Mouse (Mus musculus) MEL (cell line): ENCODE data around the gene Bcl2l1.

Source experiments
- CTCF ChIP-seq, 3 experiments: IDR thresholded peaks in 2 of 3; conservative IDR thresholded peaks in 1 of 3; 2 replicates each; pipeline ENCODE4 v1.5.1; 2011 to 2012; ENCODE audit warnings: low read length in 3 of 3, low read depth in 2 of 3, mild to moderate bottlenecking in 2 of 3, improper control_type of control experiment in 1 of 3, inconsistent platforms in 1 of 3, mixed read lengths in 1 of 3, moderate library complexity in 1 of 3; ENCODE audit not compliant: control insufficient read depth in 1 of 3, insufficient read depth in 1 of 3, poor library complexity in 1 of 3, severe bottlenecking in 1 of 3
- ELF1 ChIP-seq: IDR thresholded peaks from 2 replicates; pipeline ENCODE4 v1.6.1; 2014; ENCODE audit warnings: low read depth, mild to moderate bottlenecking, inconsistent platforms, low read length, improper control_type of control experiment, moderate library complexity
- EP300 ChIP-seq, 2 experiments: IDR thresholded peaks; 2 replicates each; pipeline ENCODE4 v1.6.1; 2011; ENCODE audit warnings: improper control_type of control experiment in 2 of 2, low read length in 2 of 2, low read depth in 1 of 2, mild to moderate bottlenecking in 1 of 2
- KAT2A ChIP-seq: conservative IDR thresholded peaks from 2 replicates; pipeline ENCODE4 v1.6.1; 2012; ENCODE audit warnings: low read depth, low read length, improper control_type of control experiment, inconsistent platforms
- MAX ChIP-seq: IDR thresholded peaks from 2 replicates; pipeline ENCODE4 v1.6.1; 2011; ENCODE audit warnings: low read length, improper control_type of control experiment
- MEF2A ChIP-seq: IDR thresholded peaks from 2 replicates; pipeline ENCODE4 v1.6.1; 2014; ENCODE audit warnings: low read depth, mild to moderate bottlenecking, inconsistent platforms, low read length, improper control_type of control experiment; ENCODE audit not compliant: poor library complexity, insufficient replicate concordance, severe bottlenecking; ENCODE audit errors: extremely low read depth
- MYB ChIP-seq: IDR thresholded peaks from 2 replicates; pipeline ENCODE4 v1.6.1; 2011; ENCODE audit warnings: mild to moderate bottlenecking, low read depth, low read length, improper control_type of control experiment
- MYC ChIP-seq: IDR thresholded peaks from 2 replicates; pipeline ENCODE4 v1.6.1; 2011; ENCODE audit warnings: low read depth, mild to moderate bottlenecking, low read length, improper control_type of control experiment, moderate library complexity
- POLR2A ChIP-seq, 2 experiments: IDR thresholded peaks; 2 replicates each; pipeline ENCODE4 v1.6.1; 2011 to 2012; ENCODE audit warnings: low read length in 2 of 2, mild to moderate bottlenecking in 2 of 2, control low read depth in 1 of 2, improper control_type of control experiment in 1 of 2, low read depth in 1 of 2, moderate library complexity in 1 of 2; ENCODE audit not compliant: control insufficient read depth in 1 of 2, insufficient read depth in 1 of 2, poor library complexity in 1 of 2
- USF1 ChIP-seq: IDR thresholded peaks from 2 replicates; pipeline ENCODE4 v1.6.1; 2014; ENCODE audit warnings: low read depth, mild to moderate bottlenecking, inconsistent platforms, low read length, improper control_type of control experiment, moderate library complexity

DNA sequence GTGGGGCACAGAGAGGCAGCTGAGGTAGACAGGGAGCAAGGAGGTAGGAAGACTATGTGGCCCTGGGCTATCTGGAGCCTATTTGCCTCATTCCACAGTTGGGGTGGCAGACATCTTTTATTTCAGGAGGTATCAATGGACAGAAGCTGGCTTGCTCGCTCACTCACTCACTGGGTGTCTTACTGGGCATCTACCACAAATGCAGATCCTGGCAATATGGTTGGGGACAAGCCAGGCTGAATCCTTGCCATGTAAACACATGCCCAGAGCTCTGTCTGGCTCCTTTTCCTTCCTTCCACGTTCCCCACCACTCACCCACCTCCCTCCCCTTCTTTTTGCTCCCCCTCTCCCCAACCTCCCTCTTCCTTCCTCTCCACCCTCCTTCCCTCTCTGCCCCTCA lies 74.0 kb downstream of the Bcl2l1 start:
- TF ChIP-seq KAT2A: no peak
- TF ChIP-seq MAX: no peak
- no peak for TF ChIP-seq MYC
- TF ChIP-seq CTCF (IDR thresholded peaks at IDR 0.05 in 2 of 3, conservative IDR thresholded peaks at IDR 0.05 in 1 of 3; ENCODE audit: control insufficient read depth in 1 of 3, insufficient read depth in 1 of 3, low read depth in 2 of 3, low read length in 3 of 3, poor library complexity in 1 of 3, severe bottlenecking in 1 of 3): no peak
- TF ChIP-seq EP300 (IDR thresholded peaks at IDR 0.05; ENCODE audit: low read depth in 1 of 2, low read length in 2 of 2): no peak
- TF ChIP-seq MEF2A: no peak
- TF ChIP-seq MYB: no peak
- no peak for TF ChIP-seq ELF1
- no peak for TF ChIP-seq USF1
- no peak for TF ChIP-seq POLR2A (IDR thresholded peaks at IDR 0.05; ENCODE audit: control insufficient read depth in 1 of 2, insufficient read depth in 1 of 2, low read depth in 1 of 2, low read length in 2 of 2, poor library complexity in 1 of 2)
